Mouse (Mus musculus) cerebellum, postnatal 25 days (tissue): ENCODE measurements around the gene Nek6.

ENCODE experiments used
- DNase-seq, 2 experiments: peaks; one replicate each; pipeline ENCODE4 v3.0.0; 2021; ENCODE audit warnings: mixed read lengths in 2 of 2

Nek6 gene

GRCm38 (mm10) chr2:38541101-38541500 is 29.7 kb downstream of the Nek6 start:
- peak; percentile 61 to 62 for DNase-seq

DNA sequence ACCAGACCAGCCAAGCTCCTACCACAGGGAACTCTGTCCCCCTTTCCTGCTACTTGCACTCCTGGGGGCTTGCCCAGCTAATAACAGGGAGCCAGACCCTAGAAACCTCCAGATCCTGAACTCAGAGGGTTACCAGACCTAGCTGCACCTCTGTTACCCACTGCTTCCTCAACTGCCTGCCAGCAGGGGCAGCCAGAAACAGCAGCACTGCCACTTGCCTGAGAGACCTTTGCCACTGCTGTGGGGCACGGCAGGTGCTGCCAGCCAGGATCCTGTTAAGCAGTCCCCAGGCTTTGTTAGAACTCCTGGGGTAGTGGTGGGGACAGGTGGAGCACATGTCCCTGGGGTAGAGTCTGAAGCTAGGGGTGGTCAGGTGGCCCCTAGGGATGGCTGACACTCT is 30.1 kb downstream of the Nek6 start:
- peak in 1 of 2 experiments; percentile 35 for DNase-seq

DNA sequence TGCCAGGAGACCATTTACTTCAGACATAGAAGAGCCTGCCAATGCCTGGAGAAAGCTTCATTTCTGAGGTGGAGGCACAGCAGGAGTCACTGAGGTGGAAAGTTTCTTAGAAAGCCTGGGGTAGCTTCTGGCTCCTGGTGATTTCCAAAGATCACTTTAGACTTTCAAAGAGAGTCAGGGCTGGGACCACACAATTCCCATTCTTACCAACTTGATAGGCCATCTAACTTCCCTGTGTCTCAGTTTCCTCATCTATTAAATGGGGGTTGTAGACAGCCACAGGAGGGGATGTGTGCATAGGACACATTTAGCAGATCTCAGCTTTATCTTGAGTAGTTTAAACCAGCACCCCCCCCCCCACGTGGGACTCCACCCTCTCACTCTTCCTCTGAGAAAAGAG is 30.9 kb downstream of the Nek6 start:
- DNase-seq: no peak

DNA sequence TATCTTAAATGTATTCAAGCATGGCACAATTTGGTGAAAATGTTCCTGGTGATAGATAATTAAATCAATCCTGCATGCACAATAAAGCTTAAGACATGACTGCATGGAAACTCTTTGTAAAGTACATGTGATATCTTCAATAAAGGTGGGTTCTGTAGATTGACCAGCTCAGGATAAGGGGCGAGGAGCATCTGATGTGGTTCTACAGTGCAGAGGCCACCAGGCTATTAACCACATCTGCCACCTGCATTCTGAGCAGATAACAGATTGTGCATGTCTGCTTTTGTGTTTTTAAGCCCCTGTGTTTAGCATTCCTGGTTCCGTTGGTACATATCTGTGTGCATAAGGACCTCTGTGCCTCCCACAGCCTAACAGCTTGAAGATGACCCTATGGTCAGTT is 31.7 kb downstream of the Nek6 start:
- DNase-seq: no peak

DNA sequence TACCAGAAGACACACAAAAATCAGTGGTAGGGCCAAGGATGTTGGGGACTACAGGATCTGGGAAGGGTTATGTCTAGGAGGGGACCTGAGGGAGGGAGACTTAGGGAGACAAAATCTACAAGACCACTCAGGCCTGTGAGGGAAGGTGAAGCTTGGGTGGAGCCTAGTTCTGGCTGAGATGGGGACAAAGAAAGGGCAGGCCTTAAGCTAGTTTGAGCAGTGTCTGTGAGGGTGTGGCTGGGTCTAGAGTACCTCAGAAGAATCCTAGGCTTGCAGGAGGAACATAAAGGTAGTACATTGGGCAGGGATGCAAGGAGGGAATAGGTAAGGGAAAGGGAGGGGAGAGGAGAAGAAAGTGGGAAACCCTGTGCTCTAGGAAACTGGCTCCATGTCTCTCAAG is 32.9 kb downstream of the Nek6 start:
- DNase-seq: no peak

DNA sequence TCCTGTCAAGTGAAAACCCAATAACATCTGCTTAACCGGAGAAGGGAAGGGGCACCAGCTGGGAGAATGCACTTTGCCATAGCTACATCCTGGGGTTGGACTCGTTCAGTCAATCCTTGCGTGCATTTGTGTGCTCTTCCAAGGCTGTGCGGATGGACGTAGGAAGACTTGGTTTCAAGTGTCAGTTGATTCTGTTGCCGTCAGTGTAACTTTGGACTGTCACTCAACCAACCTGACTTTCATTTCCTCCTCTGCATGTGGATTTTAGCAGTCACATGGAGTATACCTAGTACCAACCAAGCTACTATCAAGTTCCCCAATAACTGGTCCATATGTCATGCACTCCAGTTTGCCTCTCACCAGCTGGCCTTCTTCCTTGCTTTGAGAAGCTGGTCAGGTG is 33.5 kb downstream of the Nek6 start:
- no peak for DNase-seq

- DNase-seq: no peak
Measured at GRCm38 (mm10) chr2:38545706-38546105, 34.3 kb downstream of the Nek6 start.

DNA sequence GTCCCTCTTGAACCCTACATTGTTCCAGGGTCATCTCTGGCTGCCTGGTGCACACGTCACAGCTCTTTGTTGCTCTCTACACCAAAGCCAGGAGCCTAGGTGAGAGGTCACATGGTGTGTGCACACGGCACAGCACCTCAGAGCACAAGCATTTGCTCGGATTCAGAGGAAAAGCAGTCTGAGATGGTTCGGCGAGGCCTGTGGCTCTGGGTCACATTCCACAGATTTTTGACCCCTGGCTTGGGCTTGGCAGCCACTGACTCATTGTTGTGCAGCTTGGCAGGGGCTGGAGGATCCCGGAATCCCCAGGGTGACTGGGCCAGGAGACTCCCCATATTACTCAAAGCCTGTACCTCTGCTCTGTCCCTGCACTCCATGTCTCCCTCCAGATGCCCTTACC is 34.8 kb downstream of the Nek6 start:
- no peak for DNase-seq

DNA sequence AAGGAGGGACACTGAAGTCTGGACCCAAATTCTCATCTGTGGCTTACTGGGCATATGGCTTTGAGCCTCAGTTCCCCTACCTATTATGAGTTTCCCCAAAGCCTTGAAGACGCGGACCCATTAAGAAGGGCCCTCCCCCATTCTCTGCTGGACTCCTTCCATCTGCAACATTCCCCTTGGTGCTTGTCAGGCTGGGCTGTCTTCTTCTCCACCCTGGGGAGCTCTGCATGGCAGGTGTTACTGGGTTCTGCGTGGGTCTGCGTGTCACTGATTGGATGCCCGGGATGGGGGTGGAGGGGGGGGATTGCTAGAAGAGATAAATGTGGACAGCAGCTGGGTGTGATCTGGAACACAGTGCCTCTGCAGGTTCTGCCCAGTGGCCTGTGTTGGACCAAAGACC is 35.3 kb downstream of the Nek6 start:
- no peak for DNase-seq

GRCm38 (mm10) chr2:38547793-38548517 is 36.5 kb downstream of the Nek6 start:
- no peak for DNase-seq

DNA sequence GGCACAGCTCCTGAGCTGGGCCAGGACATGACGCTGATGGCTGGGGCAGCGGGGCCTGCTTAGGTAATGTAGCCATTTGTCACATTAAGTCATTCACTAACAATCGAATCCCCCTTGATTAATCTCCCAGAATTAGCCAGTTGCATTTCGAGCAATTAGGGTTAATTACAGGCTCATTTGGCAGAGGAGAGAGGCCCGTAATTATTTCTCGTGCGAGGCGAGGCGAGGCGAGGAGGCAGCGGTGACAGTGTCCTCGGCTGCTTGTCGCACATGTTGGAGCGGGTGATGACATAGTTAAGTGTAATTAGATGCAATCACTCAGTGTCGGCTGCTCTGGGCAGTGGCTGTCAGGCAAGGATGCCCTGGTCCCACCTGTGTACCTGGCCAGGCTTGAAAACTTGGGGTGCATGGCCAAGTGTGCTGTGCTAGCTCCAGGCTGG is 40.6 kb downstream of the Nek6 start:
- DNase-seq: no peak

- no peak for DNase-seq
Measured at GRCm38 (mm10) chr2:38554226-38554995, 43.0 kb downstream of the Nek6 start.

DNA sequence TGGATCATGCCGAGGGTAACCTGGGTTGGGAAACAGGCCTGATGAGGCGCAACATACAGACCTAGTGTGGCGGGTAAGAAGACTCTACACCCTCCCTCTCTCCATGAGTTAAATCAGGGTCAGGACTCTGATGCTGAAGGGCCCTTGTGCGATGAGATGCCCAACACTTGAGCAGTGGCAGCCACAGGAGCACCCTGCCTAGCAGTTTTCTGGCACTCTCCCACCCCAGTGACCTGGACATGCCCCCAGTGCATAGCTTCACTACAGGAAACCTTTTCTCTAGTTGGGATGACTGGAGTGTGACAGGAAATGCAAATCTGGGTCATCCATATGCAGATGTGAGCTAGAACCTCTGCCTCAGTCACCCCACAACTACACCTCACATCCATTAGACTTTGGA is 44.2 kb downstream of the Nek6 start:
- DNase-seq: no peak

DNA sequence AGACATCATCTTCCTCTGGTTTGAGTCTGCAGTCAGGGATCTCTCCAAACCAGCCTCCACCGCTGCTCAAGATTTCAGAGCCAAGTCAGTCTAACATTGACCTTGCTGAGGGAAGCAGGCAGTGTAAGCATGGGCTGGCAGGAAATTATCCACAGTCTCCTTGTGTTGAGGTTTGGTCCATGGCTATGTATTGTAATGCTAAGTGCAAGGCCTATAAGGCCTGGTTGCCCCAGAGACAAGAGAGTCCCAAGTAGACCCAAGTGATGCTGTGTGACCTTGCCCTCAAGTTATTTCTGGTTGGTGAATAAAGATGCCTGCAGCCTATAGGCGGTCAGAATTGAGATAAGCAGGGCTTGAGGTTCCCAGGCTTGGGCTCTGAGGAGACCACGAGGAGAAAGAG is 45.3 kb downstream of the Nek6 start:
- DNase-seq: no peak

GRCm38 (mm10) chr2:38560296-38561227 is 49.1 kb downstream of the Nek6 start:
- DNase-seq: no peak

DNA sequence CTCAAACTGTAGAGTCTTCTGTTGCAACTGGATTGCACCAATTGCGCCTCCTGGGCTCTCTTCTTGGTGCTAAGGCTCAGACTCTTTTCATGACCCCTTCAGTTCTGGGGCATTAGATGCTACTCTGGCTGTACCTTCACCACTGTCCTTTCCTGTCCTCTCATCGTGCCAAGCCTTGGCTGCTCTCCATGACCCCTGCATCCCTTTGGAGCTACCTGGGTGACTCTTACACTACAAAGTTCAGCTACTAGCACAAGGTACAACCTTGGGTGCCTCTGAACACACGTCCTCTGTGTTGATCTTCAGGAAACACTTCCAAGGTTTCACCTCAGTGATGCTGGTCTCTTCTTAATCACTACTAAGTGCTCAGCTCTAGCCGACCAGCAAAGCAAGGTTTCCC is 51.2 kb downstream of the Nek6 start:
- no peak for DNase-seq

- DNase-seq: peak; percentile 73 to 79
Measured at GRCm38 (mm10) chr2:38571971-38572601, 60.6 kb downstream of the Nek6 start.

DNA sequence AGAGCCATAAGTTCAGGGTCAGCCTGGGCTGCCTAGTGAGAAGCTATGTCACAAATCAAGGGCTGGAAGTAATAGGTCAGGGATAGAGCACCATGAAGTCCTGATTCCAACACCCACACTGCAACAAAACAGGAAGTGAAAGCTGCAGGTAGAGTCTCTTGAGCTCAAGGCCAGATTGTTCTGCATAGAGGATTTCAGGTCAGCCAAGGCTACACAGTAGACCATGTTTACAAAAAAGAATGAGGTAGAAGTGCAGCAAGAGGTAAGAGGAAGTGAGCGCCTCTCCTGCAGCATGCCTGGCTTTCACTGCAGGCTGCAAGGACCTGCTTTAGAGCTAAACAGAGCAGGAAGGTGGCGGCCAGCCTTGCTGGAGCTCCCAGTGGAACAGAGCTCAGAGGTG is 63.3 kb downstream of the Nek6 start:
- DNase-seq: no peak

- peak; percentile 64 to 71 for DNase-seq
Measured at GRCm38 (mm10) chr2:38578602-38579521, 67.4 kb downstream of the Nek6 start.

DNA sequence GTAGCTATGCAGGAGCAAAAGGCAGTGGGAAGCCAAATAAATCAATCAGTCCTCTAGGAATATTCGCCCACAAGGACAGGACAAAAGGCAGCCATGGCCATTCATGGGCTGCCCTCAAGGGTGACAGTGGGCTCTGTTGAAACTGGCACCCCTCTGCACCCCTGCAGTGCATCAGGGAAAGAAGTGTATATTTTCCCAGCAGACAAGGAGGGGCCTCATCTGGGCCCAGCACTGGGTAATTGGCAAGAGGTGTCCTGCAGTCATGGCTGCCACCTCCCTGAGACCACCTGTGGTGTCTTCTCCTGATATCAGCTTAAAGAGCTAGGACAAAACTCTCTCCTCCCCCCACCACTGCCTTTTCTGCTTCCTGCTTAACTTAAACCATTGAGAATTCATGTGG is 68.1 kb downstream of the Nek6 start:
- no peak for DNase-seq

- no peak for DNase-seq
Measured at GRCm38 (mm10) chr2:38583982-38584381, 72.5 kb downstream of the Nek6 start.
